ENCODE assay signal across 7 mouse cellular contexts in the genomic region with DNA sequence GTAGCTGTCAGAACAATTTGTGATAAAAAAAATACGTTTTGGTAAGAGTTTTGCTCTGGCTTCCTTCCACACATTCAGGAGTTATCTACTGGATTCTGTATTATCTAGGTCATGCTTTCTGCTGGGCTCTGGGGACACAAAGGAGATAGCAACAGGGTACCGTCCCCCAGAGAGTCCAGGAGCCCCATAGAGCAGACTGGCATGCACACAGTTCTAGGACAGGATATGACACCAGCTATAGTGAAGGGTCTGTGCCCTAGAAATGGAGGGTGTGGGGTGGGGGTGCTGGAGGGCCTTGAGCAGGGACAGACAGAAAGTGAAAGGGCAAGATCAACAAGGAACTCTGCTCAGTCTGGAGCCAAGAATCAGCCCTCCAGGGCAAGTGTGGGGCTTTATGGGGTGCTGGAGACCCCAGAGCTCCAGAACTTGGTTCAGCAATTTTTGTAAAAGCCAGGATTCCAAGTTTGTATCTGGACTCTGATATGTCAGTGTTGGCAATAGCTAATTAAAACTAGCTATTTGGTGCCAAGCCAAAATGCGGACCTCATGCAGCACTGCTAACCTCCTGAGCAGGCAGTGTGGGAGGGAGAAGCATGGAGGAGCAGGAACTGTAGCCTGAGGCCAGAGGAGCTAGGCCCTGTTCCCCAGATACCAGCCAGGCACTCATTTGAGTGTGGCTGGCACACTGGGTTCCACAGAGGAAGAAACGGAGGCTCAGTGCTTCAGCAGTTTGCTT. TPM values are rescaled to one million over a fixed set of nuclear protein-coding genes. Genes with fewer than 3 reads are reported as not detected.
DNase-seq lines count a peak whose midpoint lies in the region; ATAC-seq and TF ChIP-seq lines count a peak whose summit lies in the region.

No protein-coding gene starts in this region.

- H3K27me3 ChIP-seq in C2C12 (ENCODE audit: control insufficient read depth, insufficient read depth, insufficient read length), result no peaks in the 10 kb centered on the region
- H3K27me3 ChIP-seq in forebrain, embryonic 13.5 days, result no peaks in the 10 kb centered on the region
- H3K27me3 ChIP-seq in midbrain, embryonic 11.5 days (ENCODE audit: control insufficient read depth, insufficient read depth, low read length), result no peaks in the 10 kb centered on the region

- H3K9me3 ChIP-seq in forebrain, embryonic 13.5 days (replicated peaks), result no peaks in the 10 kb centered on the region
- H3K9me3 ChIP-seq in midbrain, embryonic 11.5 days (ENCODE audit: control insufficient read depth, low read length), result no peaks in the 10 kb centered on the region

- H3K4me2 ChIP-seq in forebrain, embryonic 13.5 days, result peak overlapping the region; percentile 86
- peak overlapping the region; percentile 85 for H3K4me2 ChIP-seq in midbrain, embryonic 11.5 days

- no peak for TF ChIP-seq CTCF in C2C12 (IDR thresholded peaks at IDR 0.05; ENCODE audit: control insufficient read depth, insufficient read depth, insufficient read length)

- no peak for ATAC-seq in forebrain, embryonic 13.5 days
- ATAC-seq in midbrain, embryonic 11.5 days (ENCODE audit: low FRiP score), result no peak

- no peaks in the 10 kb centered on the region for H3K79me3 ChIP-seq in C2C12 (ENCODE audit: low read depth)

- peaks cover 25% of the 10 kb centered on the region for H3K79me2 ChIP-seq in C2C12 (ENCODE audit: control insufficient read depth, insufficient read depth)

- peaks cover 28% of the 10 kb centered on the region for H3K4me1 ChIP-seq in forebrain, embryonic 13.5 days
- H3K4me1 ChIP-seq in midbrain, embryonic 11.5 days (ENCODE audit: control insufficient read depth, insufficient read depth, low read length), result peaks cover 12% of the 10 kb centered on the region

- H3ac ChIP-seq in C2C12 (ENCODE audit: control insufficient read depth, insufficient read length, low read depth), result peak overlapping the region; percentile 30

- peak overlapping the region; percentile 94 for H3K9ac ChIP-seq in forebrain, embryonic 13.5 days
- peak overlapping the region; percentile 6; the same call in 1 of the 2 replicates for H3K9ac ChIP-seq in midbrain, embryonic 11.5 days (ENCODE audit: low read length)

- WGBS in forebrain, embryonic 13.5 days, result 70% methylated on average over 4 of the region's 4 CpGs
- 78% methylated on average over 4 of the region's 4 CpGs for WGBS in midbrain, embryonic 11.5 days

- H3K36me3 ChIP-seq in C2C12 (ENCODE audit: control insufficient read depth, insufficient read depth), result no peaks in the 10 kb centered on the region
- no peaks in the 10 kb centered on the region; the same call in 1 of the 2 replicates for H3K36me3 ChIP-seq in forebrain, embryonic 13.5 days (ENCODE audit: poor library complexity, severe bottlenecking)
- H3K36me3 ChIP-seq in midbrain, embryonic 11.5 days (ENCODE audit: control insufficient read depth, insufficient read depth, low read length), result no peaks in the 10 kb centered on the region

- H3K27ac ChIP-seq in forebrain, embryonic 13.5 days, result no peak overlapping the region
- H3K27ac ChIP-seq in midbrain, embryonic 11.5 days (ENCODE audit: low read depth, low read length), result no peak overlapping the region

- peak; percentile 28 for DNase-seq in MEL-GATA-1-ER (ENCODE audit: extremely low read depth, low read depth)
- DNase-seq in kidney, adult 11 months, result peak; percentile 53
- no peak for DNase-seq in midbrain, embryonic 11.5 days (ENCODE audit: low spot score, missing footprints)
- DNase-seq in frontal cortex, postnatal 14 days (ENCODE audit: low spot score in 2 of 2), result no peak
- no peak for DNase-seq in thymus, postnatal 4 days

- no peak overlapping the region for H3K4me3 ChIP-seq in C2C12 (ENCODE audit: insufficient read depth, poor library complexity, severe bottlenecking)
- H3K4me3 ChIP-seq in forebrain, embryonic 13.5 days, result peak overlapping the region; percentile 90; the same call in 1 of the 2 replicates
- H3K4me3 ChIP-seq in midbrain, embryonic 11.5 days (ENCODE audit: low read depth, low read length), result no peak overlapping the region

TF ChIP-seq in C2C12, 6 proteins besides CTCF, POLR2A, EP300 and RAD21:
- no peak for TF ChIP-seq FOSL1 (IDR thresholded peaks at IDR 0.05; ENCODE audit: insufficient read depth, low read length, poor library complexity, severe bottlenecking)
- no peak for TF ChIP-seq MAX (IDR thresholded peaks at IDR 0.05)
- TF ChIP-seq MYOG (IDR thresholded peaks at IDR 0.05; ENCODE audit: control insufficient read depth, extremely low read depth, insufficient read length), result no peak
- TF ChIP-seq USF1 (IDR thresholded peaks at IDR 0.05; ENCODE audit: low read depth), result no peak
- no peak for TF ChIP-seq CEBPB (IDR thresholded peaks at IDR 0.05; ENCODE audit: low read depth)
- TF ChIP-seq MYOD1 (IDR thresholded peaks at IDR 0.05; ENCODE audit: control insufficient read depth, insufficient read length, low read depth), result no peak

RNA-seq across cellular contexts. Expression of a gene that starts 1.7 kb away (rescaled TPM):
- polyA plus RNA-seq in C2C12 (2012; fragmentation: generic; extraction: Trizol), result 10.1 TPM
- polyA plus RNA-seq in forebrain, embryonic 13.5 days (2015; fragmentation: Nextera tagmentation; extraction: Ambion mirVana), result 33.1 and 33.2 TPM in 2 replicates
- polyA plus RNA-seq in midbrain, embryonic 11.5 days (2014; fragmentation: Nextera tagmentation; extraction: Ambion mirVana), result 41.2 and 44.1 TPM in 2 replicates

RNA-seq across cellular contexts. Expression of a gene that starts 53.4 kb away (rescaled TPM):
- polyA plus RNA-seq in C2C12 (2012; fragmentation: generic; extraction: Trizol), result not detected
- polyA plus RNA-seq in forebrain, embryonic 13.5 days (2015; fragmentation: Nextera tagmentation; extraction: Ambion mirVana), result 5.7 and 6.3 TPM in 2 replicates
- polyA plus RNA-seq in midbrain, embryonic 11.5 days (2014; fragmentation: Nextera tagmentation; extraction: Ambion mirVana), result 0.55 and 0.92 TPM in 2 replicates

RNA-seq across cellular contexts. Expression of a gene that starts 54.3 kb away (rescaled TPM):
- 0.02 TPM for polyA plus RNA-seq in C2C12 (2012; fragmentation: generic; extraction: Trizol)
- polyA plus RNA-seq in forebrain, embryonic 13.5 days (2015; fragmentation: Nextera tagmentation; extraction: Ambion mirVana), result 6.9 and 7.0 TPM in 2 replicates
- polyA plus RNA-seq in midbrain, embryonic 11.5 days (2014; fragmentation: Nextera tagmentation; extraction: Ambion mirVana), result 8.7 and 9.9 TPM in 2 replicates

Comparison
In these comparisons a context has a peak if more than half of its experiments do, and no peak if none do; other contexts are left out.
1. DNase-seq: peak in MEL-GATA-1-ER (single experiment) and kidney, adult 11 months (single experiment); none in midbrain, embryonic 11.5 days (single experiment), frontal cortex, postnatal 14 days (0 of 2) and thymus, postnatal 4 days (single experiment).